Mouse (Mus musculus) embryonic facial prominence, embryonic 12.5 days (tissue): Measurements from ENCODE around the gene Tmem136. TPM values are rescaled to one million over a fixed set of nuclear protein-coding genes. Genes with fewer than 3 reads are reported as not detected.
"Not testable (repeated sequence)": the region's sequence is repeated elsewhere in the genome, so short reads cannot be mapped to it uniquely, and the experiment has no call there.

Experiments
- ATAC-seq: fragments of 200-750 bp; cut with Nextera tagmentation; 2 replicates; pipeline ENCODE4 v1.8.0; 2017; ENCODE audit not compliant: insufficient number of reproducible peaks, insufficient read depth, low FRiP score, low TSS enrichment
- H3K27ac ChIP-seq: fragments of 300-500 bp; sonication (generic); 2 replicates; pipeline ENCODE4 v1.5.1; 2016; ENCODE audit warnings: mild to moderate bottlenecking
- H3K27me3 ChIP-seq: fragments of 300-500 bp; sonication (generic); 2 replicates; pipeline ENCODE4 v1.6.1; 2016; ENCODE audit warnings: mild to moderate bottlenecking, moderate library complexity
- H3K36me3 ChIP-seq: fragments of 300-500 bp; sonication (generic); 2 replicates; pipeline ENCODE4 v1.6.1; 2016; ENCODE audit warnings: mild to moderate bottlenecking
- H3K4me1 ChIP-seq: fragments of 300-500 bp; sonication (generic); 2 replicates; pipeline ENCODE4 v1.6.1; 2016
- H3K4me2 ChIP-seq: fragments of 300-500 bp; sonication (generic); replicated peaks from 2 replicates; pipeline ENCODE4 v1.6.1; 2016; ENCODE audit warnings: mild to moderate bottlenecking, moderate library complexity
- H3K4me3 ChIP-seq: fragments of 300-500 bp; sonication (generic); 2 replicates; pipeline ENCODE4 v1.5.1; 2016; ENCODE audit warnings: mild to moderate bottlenecking
- H3K9ac ChIP-seq: fragments of 300-500 bp; sonication (generic); 2 replicates; pipeline ENCODE4 v1.6.1; 2016; ENCODE audit warnings: mild to moderate bottlenecking, moderate library complexity
- H3K9me3 ChIP-seq: fragments of 300-500 bp; sonication (generic); 2 replicates; pipeline ENCODE4 v1.6.1; 2016; ENCODE audit warnings: mild to moderate bottlenecking, moderate library complexity
- WGBS: fragments of 180-500 bp; shearing (Covaris S2); methylation state at CpG from one replicate; pipeline ENCODE4 v1.1.7; 2016; 5-methylcytosine and 5-hydroxymethylcytosine counted together
- polyA plus RNA-seq: library from polyadenylated mRNA; unstranded; fragments of >200 nt; fragmentation: Nextera tagmentation; extraction: Ambion mirVana; gene quantifications from 2 replicates; pipeline ENCODE4 v1.2.1, GENCODE M21; 2016

Tmem136 gene
- polyA plus RNA-seq, 1 experiment from 2014 or later = 10.0 TPM

DNA sequence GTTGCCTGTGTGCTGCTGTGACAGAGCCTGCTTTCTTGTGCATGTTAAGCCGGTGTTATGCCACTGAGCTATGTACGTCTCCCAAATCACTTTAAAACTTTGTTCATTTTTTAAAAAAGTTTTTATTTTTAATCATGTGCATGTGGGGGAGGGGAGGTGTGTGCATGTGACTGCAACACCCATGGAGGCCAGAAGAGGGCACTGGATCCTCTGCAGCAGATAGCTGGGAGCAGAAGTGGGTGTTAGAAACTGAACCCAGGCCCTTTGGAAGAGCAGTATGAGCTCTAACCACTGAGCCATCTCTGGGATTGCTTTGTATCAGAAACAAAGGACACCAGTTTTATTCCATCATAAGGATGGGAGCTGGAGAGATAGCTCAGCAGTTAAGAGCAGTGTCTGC is 14.3 kb upstream of the Tmem136 start:
- H3K9ac ChIP-seq = no peak overlapping the region
- ATAC-seq = no peak
- H3K4me1 ChIP-seq = no peaks in the 10 kb centered on the region
- no peaks in the 10 kb centered on the region for H3K27me3 ChIP-seq
- H3K36me3 ChIP-seq = no peaks in the 10 kb centered on the region
- 91% methylated on average over 2 of the region's 2 CpGs for WGBS
- no peak overlapping the region for H3K4me3 ChIP-seq
- H3K27ac ChIP-seq = no peak overlapping the region
- no peaks in the 10 kb centered on the region for H3K9me3 ChIP-seq
- no peak overlapping the region for H3K4me2 ChIP-seq

DNA sequence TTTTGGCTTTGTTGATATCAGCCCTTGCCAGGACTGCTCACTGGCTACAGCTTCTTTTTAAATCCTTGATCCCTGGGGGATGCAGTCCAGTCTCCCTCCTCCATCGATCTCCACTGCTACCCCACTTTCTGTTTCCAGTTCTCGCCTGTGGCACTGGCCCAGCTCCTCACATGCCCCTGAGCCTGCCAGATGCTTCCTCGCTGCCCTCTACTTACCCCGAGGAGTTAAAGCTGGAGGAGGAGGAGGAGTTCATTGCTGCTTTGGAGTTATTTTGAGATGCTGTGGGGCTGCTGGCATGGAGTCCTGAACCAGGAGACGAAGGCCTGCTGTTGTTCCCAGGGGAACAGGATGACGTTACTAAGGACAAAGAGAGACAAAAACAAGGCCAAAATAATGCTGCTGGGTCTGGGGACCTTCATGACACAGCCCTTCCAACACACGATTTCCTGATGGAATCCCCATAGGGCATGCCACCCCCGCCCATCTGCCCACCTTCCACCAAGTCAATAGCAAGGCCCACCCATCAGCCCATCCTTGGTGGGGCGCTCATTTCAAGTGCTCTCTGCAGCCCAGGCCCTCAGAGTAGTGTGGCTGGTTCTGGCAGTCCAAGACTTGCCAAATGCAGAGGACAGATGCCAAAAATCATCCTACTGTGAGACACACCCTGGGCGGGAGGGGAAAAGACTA is 10.9 kb upstream of the Tmem136 start:
- Histone ChIP-seq H3K9ac (no peak overlapping the region), H3K4me2 (no peak overlapping the region), H3K4me3 (no peak overlapping the region), H3K36me3 (no peaks in the 10 kb centered on the region), H3K27ac (no peak overlapping the region), H3K27me3 (no peaks in the 10 kb centered on the region), H3K9me3 (no peaks in the 10 kb centered on the region), H3K4me1 (no peaks in the 10 kb centered on the region)
- no peak for ATAC-seq
- WGBS = 67% methylated on average over 10 of the region's 10 CpGs

DNA sequence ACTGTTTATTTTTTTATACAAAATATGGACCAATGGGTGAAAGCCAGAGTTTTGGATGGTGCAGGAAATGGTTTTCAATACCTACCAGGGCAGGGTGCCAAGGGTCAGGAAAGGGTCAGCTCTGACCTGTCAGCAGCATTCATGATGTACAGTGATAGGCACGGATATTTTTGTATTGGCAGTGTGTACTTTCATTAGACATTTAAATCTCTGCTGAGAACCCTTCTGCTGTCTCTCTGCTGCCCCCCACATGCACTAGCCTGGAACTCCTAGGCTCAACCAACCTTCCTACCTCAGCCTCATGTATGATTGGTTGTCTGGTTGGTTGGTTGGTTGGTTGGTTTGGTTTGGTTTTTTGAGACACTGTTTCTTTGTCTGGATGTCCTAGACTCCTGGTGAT is 6.0 kb upstream of the Tmem136 start:
- no peak overlapping the region for H3K4me3 ChIP-seq
- WGBS = 50% methylated on average over 1 of the region's 1 CpGs
- H3K9ac ChIP-seq = no peak overlapping the region
- H3K36me3 ChIP-seq = no peaks in the 10 kb centered on the region
- no peak for ATAC-seq
- no peak overlapping the region for H3K27ac ChIP-seq
- no peaks in the 10 kb centered on the region for H3K9me3 ChIP-seq
- no peaks in the 10 kb centered on the region for H3K27me3 ChIP-seq
- H3K4me1 ChIP-seq = no peaks in the 10 kb centered on the region
- no peak overlapping the region for H3K4me2 ChIP-seq

DNA sequence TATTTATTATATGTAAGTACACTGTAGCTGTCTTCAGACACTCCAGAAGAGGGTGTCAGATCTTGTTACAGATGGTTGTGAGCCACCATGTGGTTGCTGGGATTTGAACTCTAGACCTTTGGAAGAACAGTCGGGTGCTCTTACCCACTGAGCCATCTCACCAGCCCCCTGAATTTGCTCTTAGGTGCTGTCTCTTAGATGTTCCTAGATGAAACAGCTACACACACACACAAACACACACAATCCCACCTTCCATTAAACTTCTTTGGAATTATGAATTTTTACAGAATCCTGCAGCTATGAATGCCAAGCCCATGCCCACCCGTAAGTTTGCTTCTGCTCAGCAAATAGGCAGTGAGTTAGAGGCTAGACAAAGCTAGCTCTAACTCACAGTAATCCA is 5.6 kb upstream of the Tmem136 start:
- H3K36me3 ChIP-seq, H3K27me3 ChIP-seq, H3K9ac ChIP-seq, H3K27ac ChIP-seq, H3K4me3 ChIP-seq, H3K9me3 ChIP-seq, ATAC-seq, H3K4me2 ChIP-seq, H3K4me1 ChIP-seq: not testable (repeated sequence)
- 78% methylated on average over 2 of the region's 2 CpGs for WGBS

DNA sequence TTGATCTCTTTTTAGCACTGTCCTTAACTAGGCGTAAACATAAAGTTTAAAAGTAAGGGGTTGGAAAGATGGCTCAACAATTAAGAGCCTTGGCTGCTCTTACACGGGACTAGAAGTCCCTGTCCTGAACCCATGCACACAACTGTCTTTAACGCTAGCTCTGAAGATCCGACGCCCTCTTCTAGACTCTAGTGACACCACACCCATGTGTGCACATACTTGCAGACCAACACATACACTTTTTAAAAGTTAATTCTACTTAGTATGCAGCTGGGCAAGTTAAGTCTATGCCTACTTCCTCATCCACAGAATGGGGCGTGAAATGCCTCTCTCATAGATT is 597 bp upstream of the Tmem136 start:
- H3K27ac ChIP-seq = no peak overlapping the region
- peaks cover 6% of the 10 kb centered on the region; the same call in 1 of the 2 replicates for H3K4me1 ChIP-seq
- no peak overlapping the region for H3K9ac ChIP-seq
- no peak overlapping the region for H3K4me3 ChIP-seq
- no peaks in the 10 kb centered on the region for H3K27me3 ChIP-seq
- peaks cover 4% of the 10 kb centered on the region; the same call in 1 of the 2 replicates for H3K36me3 ChIP-seq
- ATAC-seq = no peak
- H3K9me3 ChIP-seq = no peaks in the 10 kb centered on the region
- WGBS = 84% methylated on average over 6 of the region's 6 CpGs
- peak overlapping the region; percentile 80; the same call in 1 of the 2 replicates for H3K4me2 ChIP-seq

DNA sequence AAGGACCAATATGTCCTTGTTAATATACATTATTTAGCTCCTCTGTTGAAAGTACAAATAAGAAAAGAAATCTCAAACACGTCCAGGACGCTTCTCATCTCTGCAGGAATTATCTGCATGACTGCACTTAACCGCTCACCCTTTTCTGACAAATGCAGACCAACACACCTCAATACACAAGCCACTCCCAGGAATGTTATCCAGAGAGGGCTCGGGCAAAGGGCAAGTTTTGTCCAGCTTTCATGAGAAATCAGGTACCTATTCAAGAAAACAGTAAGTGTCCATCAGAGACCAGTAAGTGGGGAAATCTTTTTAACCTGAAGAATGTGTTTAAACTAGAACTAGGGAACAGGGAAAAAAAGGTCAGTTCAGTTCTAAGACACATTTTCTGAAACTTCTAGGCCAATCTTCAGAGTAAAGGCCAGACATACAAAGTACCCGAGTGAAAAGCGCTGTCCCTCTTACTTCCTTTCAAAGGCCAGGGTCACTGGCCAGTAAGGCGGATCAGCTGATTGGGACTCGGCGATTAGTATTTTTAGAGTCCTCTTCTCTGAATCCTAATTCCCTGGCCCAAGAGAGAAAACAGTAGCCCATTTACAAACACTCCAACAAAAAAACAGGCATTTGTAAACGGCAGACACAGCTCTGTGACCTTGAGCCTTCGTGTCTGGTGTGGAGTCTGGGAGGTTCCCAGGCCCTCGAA is 788 bp downstream of the Tmem136 start:
- peak overlapping the region; percentile 80 for H3K4me2 ChIP-seq
- H3K27ac ChIP-seq = no peak overlapping the region
- ATAC-seq = no peak
- H3K9ac ChIP-seq = peak overlapping the region; percentile 75
- peaks cover 17% of the 10 kb centered on the region for H3K36me3 ChIP-seq
- no peaks in the 10 kb centered on the region for H3K27me3 ChIP-seq
- 22% methylated on average over 12 of the region's 12 CpGs for WGBS
- peaks cover 6% of the 10 kb centered on the region; the same call in 1 of the 2 replicates for H3K4me1 ChIP-seq
- peak overlapping the region; percentile 88 for H3K4me3 ChIP-seq
- no peaks in the 10 kb centered on the region for H3K9me3 ChIP-seq

- 81% methylated on average over 4 of the region's 4 CpGs for WGBS
- H3K4me2 ChIP-seq = no peak overlapping the region
- no peak overlapping the region for H3K9ac ChIP-seq
These were observed 1.5 kb downstream of the Tmem136 start for GRCm38 (mm10) chr9:43114833-43115232.

DNA sequence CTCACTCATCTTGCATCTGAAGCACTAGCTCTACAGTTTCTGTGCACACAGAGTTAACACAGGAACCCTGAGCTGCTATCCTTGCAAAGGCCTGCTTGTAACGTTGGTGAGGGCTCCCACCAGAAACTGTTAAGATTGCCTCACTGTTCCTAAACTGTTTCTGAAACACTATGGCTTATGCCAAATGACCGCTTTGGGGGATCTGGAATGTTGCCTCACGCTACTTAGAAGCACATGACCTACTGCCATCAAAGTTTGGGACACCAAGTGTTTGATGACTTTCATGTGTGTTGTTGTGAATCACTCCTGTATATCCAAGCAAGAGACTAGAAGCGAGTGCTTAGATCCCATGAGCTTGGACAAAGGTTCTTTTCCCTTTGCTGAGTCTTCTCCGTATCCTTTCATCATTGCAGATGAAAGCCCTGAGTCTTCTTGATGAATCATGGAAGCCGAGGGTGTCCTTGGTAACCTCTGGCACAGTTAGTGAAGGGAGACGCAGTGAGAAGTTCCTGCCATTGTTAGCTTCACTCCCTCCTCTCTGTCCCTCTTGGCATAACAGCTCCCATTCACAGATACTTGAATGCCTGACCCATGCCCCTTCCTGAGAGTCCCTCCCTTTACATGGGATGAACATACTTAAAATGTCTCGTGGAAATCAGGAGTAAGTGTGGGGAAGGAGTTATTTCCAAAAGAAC is 5.9 kb downstream of the Tmem136 start:
- WGBS = 84% methylated on average over 8 of the region's 8 CpGs

More at GRCm38 (mm10) chr9:43114833-43115232, 1.5 kb downstream of the Tmem136 start:
- H3K27ac ChIP-seq = no peak overlapping the region
- H3K4me3 ChIP-seq = no peak overlapping the region
- ATAC-seq = no peak
- no peaks in the 10 kb centered on the region for H3K27me3 ChIP-seq
- H3K36me3 ChIP-seq = peaks cover 22% of the 10 kb centered on the region
- H3K4me1 ChIP-seq = peaks cover 6% of the 10 kb centered on the region; the same call in 1 of the 2 replicates
- H3K9me3 ChIP-seq = no peaks in the 10 kb centered on the region

GRCm38 (mm10) chr9:43109125-43109524 is 7.2 kb downstream of the Tmem136 start:
- ATAC-seq = no peak
- no peak overlapping the region for H3K27ac ChIP-seq
- no peak overlapping the region for H3K9ac ChIP-seq
- H3K4me1 ChIP-seq = peaks cover 5% of the 10 kb centered on the region; the same call in 1 of the 2 replicates
- WGBS = 82% methylated on average over 7 of the region's 7 CpGs
- H3K4me3 ChIP-seq = no peak overlapping the region
- no peaks in the 10 kb centered on the region for H3K27me3 ChIP-seq
- peaks cover 22% of the 10 kb centered on the region for H3K36me3 ChIP-seq
- no peak overlapping the region for H3K4me2 ChIP-seq
- no peaks in the 10 kb centered on the region for H3K9me3 ChIP-seq

More for the DNA sequence above, 5.9 kb downstream of the Tmem136 start:
- H3K4me2 ChIP-seq = no peak overlapping the region
- H3K4me3 ChIP-seq = no peak overlapping the region
- H3K9me3 ChIP-seq = no peaks in the 10 kb centered on the region
- H3K9ac ChIP-seq = no peak overlapping the region
- peaks cover 22% of the 10 kb centered on the region for H3K36me3 ChIP-seq
- no peak overlapping the region for H3K27ac ChIP-seq
- no peak for ATAC-seq
- peaks cover 7% of the 10 kb centered on the region; the same call in 1 of the 2 replicates for H3K4me1 ChIP-seq
- no peaks in the 10 kb centered on the region for H3K27me3 ChIP-seq

DNA sequence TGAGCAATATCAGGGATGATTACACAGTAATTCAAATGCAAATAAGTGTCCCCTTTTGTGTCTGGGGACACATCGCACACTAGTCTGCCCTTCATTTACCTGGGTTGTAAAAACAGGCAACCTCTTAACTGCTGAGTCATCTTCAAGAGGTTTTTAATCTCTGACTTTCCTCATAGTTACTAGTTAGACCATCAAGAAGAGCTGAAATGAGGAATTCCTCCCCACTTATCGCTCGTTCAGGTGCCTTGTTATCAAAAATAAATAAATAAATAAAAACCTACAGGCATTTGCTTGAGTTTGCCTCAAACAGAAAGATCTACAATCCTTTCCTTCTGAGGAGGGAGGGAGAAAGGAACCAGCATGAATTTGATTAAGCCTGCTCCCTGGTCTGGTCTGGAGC is 7.6 kb downstream of the Tmem136 start:
- 81% methylated on average over 3 of the region's 3 CpGs for WGBS
- no peaks in the 10 kb centered on the region for H3K9me3 ChIP-seq
- no peak overlapping the region for H3K4me3 ChIP-seq
- no peak overlapping the region for H3K4me2 ChIP-seq
- H3K36me3 ChIP-seq = peaks cover 22% of the 10 kb centered on the region
- peaks cover 8% of the 10 kb centered on the region; the same call in 1 of the 2 replicates for H3K4me1 ChIP-seq
- no peaks in the 10 kb centered on the region for H3K27me3 ChIP-seq
- no peak for ATAC-seq
- no peak overlapping the region for H3K9ac ChIP-seq
- H3K27ac ChIP-seq = no peak overlapping the region

DNA sequence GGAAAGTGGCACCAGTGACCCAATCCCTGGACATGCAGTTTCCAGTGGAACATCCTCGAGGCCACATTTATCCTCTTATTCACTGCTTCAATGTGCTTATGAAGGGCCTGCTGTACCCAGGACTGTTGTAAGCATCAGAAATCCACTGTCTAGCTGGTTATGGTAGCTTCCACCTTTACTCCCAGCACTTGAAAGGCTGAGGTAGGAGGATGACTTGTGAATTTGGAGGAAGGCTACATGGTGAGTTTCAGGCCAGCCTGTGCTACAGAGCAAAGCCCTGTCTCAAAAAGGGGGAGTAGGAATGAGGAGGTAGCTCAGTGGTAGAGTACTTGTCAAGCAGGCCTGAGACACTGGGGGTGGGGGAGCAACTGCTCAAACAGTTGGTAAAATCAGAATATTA is 8.3 kb downstream of the Tmem136 start:
- Histone ChIP-seq H3K4me1 (peaks cover 13% of the 10 kb centered on the region), H3K4me2 (no peak overlapping the region), H3K4me3 (no peak overlapping the region), H3K9me3 (no peaks in the 10 kb centered on the region), H3K36me3 (peaks cover 22% of the 10 kb centered on the region), H3K27ac (no peak overlapping the region), H3K9ac (no peak overlapping the region), H3K27me3 (no peaks in the 10 kb centered on the region)
- 82% methylated on average over 1 of the region's 1 CpGs for WGBS
- ATAC-seq = no peak

DNA sequence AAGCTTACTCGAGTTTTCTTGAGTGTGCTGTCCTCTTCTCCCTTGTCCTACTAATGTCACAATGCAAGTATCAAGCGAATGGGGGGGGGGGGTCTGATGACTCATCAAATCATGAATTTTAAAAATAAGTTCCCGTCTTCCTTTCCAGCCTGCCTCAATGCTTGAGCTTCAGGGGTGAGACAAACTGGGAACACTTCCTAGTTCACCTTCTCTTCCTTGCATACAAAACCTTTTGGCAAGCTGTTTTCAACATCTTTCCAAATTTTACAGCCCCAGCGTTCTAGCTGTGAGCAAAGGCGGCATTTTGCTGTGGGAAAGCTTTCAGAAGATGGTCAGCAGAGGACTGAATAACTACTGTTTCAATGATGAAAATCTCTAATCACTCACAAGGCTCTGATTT is 8.8 kb downstream of the Tmem136 start:
- 62% methylated on average over 5 of the region's 5 CpGs for WGBS
- Histone ChIP-seq H3K9ac (no peak overlapping the region), H3K27ac (no peak overlapping the region), H3K4me1 (peaks cover 17% of the 10 kb centered on the region), H3K36me3 (peaks cover 22% of the 10 kb centered on the region), H3K4me3 (no peak overlapping the region), H3K27me3 (no peaks in the 10 kb centered on the region), H3K9me3 (no peaks in the 10 kb centered on the region), H3K4me2 (no peak overlapping the region)
- ATAC-seq = no peak
